Mouse (Mus musculus) embryonic facial prominence, embryonic 12.5 days (tissue): Measurements from ENCODE around the gene Fanca. TPM values are rescaled to one million over a fixed set of nuclear protein-coding genes. Genes with fewer than 3 reads are reported as not detected.
A peak's percentile ranks its signal among the peaks of the same experiment; 100 is the strongest.

ENCODE experiments used
- ATAC-seq: fragments of 200-750 bp; cut with Nextera tagmentation; 2 replicates; pipeline ENCODE4 v1.8.0; 2017; ENCODE audit not compliant: insufficient number of reproducible peaks, insufficient read depth, low FRiP score, low TSS enrichment
- H3K27ac ChIP-seq: fragments of 300-500 bp; sonication (generic); 2 replicates; pipeline ENCODE4 v1.5.1; 2016; ENCODE audit warnings: mild to moderate bottlenecking
- H3K27me3 ChIP-seq: fragments of 300-500 bp; sonication (generic); 2 replicates; pipeline ENCODE4 v1.6.1; 2016; ENCODE audit warnings: mild to moderate bottlenecking, moderate library complexity
- H3K36me3 ChIP-seq: fragments of 300-500 bp; sonication (generic); 2 replicates; pipeline ENCODE4 v1.6.1; 2016; ENCODE audit warnings: mild to moderate bottlenecking
- H3K4me1 ChIP-seq: fragments of 300-500 bp; sonication (generic); 2 replicates; pipeline ENCODE4 v1.6.1; 2016
- H3K4me2 ChIP-seq: fragments of 300-500 bp; sonication (generic); replicated peaks from 2 replicates; pipeline ENCODE4 v1.6.1; 2016; ENCODE audit warnings: mild to moderate bottlenecking, moderate library complexity
- H3K4me3 ChIP-seq: fragments of 300-500 bp; sonication (generic); 2 replicates; pipeline ENCODE4 v1.5.1; 2016; ENCODE audit warnings: mild to moderate bottlenecking
- H3K9ac ChIP-seq: fragments of 300-500 bp; sonication (generic); 2 replicates; pipeline ENCODE4 v1.6.1; 2016; ENCODE audit warnings: mild to moderate bottlenecking, moderate library complexity
- H3K9me3 ChIP-seq: fragments of 300-500 bp; sonication (generic); 2 replicates; pipeline ENCODE4 v1.6.1; 2016; ENCODE audit warnings: mild to moderate bottlenecking, moderate library complexity
- WGBS: fragments of 180-500 bp; shearing (Covaris S2); methylation state at CpG from one replicate; pipeline ENCODE4 v1.1.7; 2016; 5-methylcytosine and 5-hydroxymethylcytosine counted together
- polyA plus RNA-seq: library from polyadenylated mRNA; unstranded; fragments of >200 nt; fragmentation: Nextera tagmentation; extraction: Ambion mirVana; gene quantifications from 2 replicates; pipeline ENCODE4 v1.2.1, GENCODE M21; 2016

The Fanca gene
- polyA plus RNA-seq, 1 experiment from 2014 or later = 34.0 TPM

- peaks cover 18% of the 10 kb centered on the region for H3K4me1 ChIP-seq
- 74% methylated on average over 5 of the region's 5 CpGs for WGBS
Observed at GRCm38 (mm10) chr8:123329961-123330360, 11.6 kb upstream of the Fanca start.

GRCm38 (mm10) chr8:123329350-123329749 is 11.0 kb upstream of the Fanca start:
- WGBS = 83% methylated on average over 4 of the region's 4 CpGs

More at GRCm38 (mm10) chr8:123329961-123330360, 11.6 kb upstream of the Fanca start:
- ATAC-seq = no peak
- Histone ChIP-seq H3K27me3 (peaks cover 19% of the 10 kb centered on the region), H3K4me2 (no peak overlapping the region), H3K27ac (no peak overlapping the region), H3K9me3 (no peaks in the 10 kb centered on the region), H3K36me3 (no peaks in the 10 kb centered on the region), H3K4me3 (no peak overlapping the region), H3K9ac (no peak overlapping the region)

GRCm38 (mm10) chr8:123328552-123328951 is 10.2 kb upstream of the Fanca start:
- no peaks in the 10 kb centered on the region for H3K9me3 ChIP-seq
- no peak overlapping the region for H3K27ac ChIP-seq
- no peaks in the 10 kb centered on the region for H3K36me3 ChIP-seq
- no peak for ATAC-seq
- H3K4me1 ChIP-seq = peaks cover 10% of the 10 kb centered on the region
- no peak overlapping the region for H3K9ac ChIP-seq
- H3K4me2 ChIP-seq = no peak overlapping the region
- no peak overlapping the region for H3K4me3 ChIP-seq
- WGBS = 95% methylated on average over 2 of the region's 2 CpGs
- H3K27me3 ChIP-seq = peaks cover 8% of the 10 kb centered on the region; the same call in 1 of the 2 replicates

More at GRCm38 (mm10) chr8:123329350-123329749, 11.0 kb upstream of the Fanca start:
- no peak overlapping the region for H3K27ac ChIP-seq
- H3K9ac ChIP-seq = no peak overlapping the region
- peaks cover 17% of the 10 kb centered on the region for H3K4me1 ChIP-seq
- H3K4me3 ChIP-seq = no peak overlapping the region
- no peak overlapping the region for H3K4me2 ChIP-seq
- H3K9me3 ChIP-seq = no peaks in the 10 kb centered on the region
- H3K27me3 ChIP-seq = peaks cover 15% of the 10 kb centered on the region
- ATAC-seq = no peak
- H3K36me3 ChIP-seq = no peaks in the 10 kb centered on the region

GRCm38 (mm10) chr8:123319522-123320164 is 1.3 kb upstream of the Fanca start:
- 33% methylated on average over 7 of the region's 7 CpGs for WGBS
- no peak for ATAC-seq
- Histone ChIP-seq H3K9ac (no peak overlapping the region), H3K27ac (no peak overlapping the region), H3K4me1 (peaks cover 9% of the 10 kb centered on the region), H3K36me3 (no peaks in the 10 kb centered on the region; the same call in 1 of the 2 replicates), H3K27me3 (no peaks in the 10 kb centered on the region), H3K4me2 (no peak overlapping the region), H3K9me3 (no peaks in the 10 kb centered on the region), H3K4me3 (no peak overlapping the region)

GRCm38 (mm10) chr8:123317781-123318466 is 452 bp downstream of the Fanca start:
- 6% methylated on average over 21 of the region's 21 CpGs for WGBS
- ATAC-seq = peak; percentile 69
- Histone ChIP-seq H3K27me3 (no peaks in the 10 kb centered on the region), H3K9me3 (no peaks in the 10 kb centered on the region), H3K4me2 (peak overlapping the region; percentile 81), H3K4me3 (peak overlapping the region; percentile 48), H3K27ac (no peak overlapping the region), H3K9ac (peak overlapping the region; percentile 69), H3K36me3 (no peaks in the 10 kb centered on the region; the same call in 1 of the 2 replicates), H3K4me1 (peaks cover 9% of the 10 kb centered on the region)

- Histone ChIP-seq H3K4me2 (no peak overlapping the region), H3K4me1 (no peaks in the 10 kb centered on the region), H3K9ac (no peak overlapping the region), H3K4me3 (no peak overlapping the region), H3K27me3 (no peaks in the 10 kb centered on the region), H3K27ac (no peak overlapping the region), H3K9me3 (no peaks in the 10 kb centered on the region), H3K36me3 (peaks cover 46% of the 10 kb centered on the region)
- 75% methylated on average over 4 of the region's 4 CpGs for WGBS
- ATAC-seq = no peak
Observed at GRCm38 (mm10) chr8:123308738-123309137, 9.6 kb downstream of the Fanca start.

- WGBS = 91% methylated on average over 11 of the region's 11 CpGs
- no peak overlapping the region for H3K4me3 ChIP-seq
- no peaks in the 10 kb centered on the region for H3K9me3 ChIP-seq
- H3K9ac ChIP-seq = no peak overlapping the region
- H3K36me3 ChIP-seq = peaks cover 32% of the 10 kb centered on the region
- H3K27me3 ChIP-seq = no peaks in the 10 kb centered on the region
- no peak for ATAC-seq
- H3K4me2 ChIP-seq = no peak overlapping the region
- no peaks in the 10 kb centered on the region for H3K4me1 ChIP-seq
- H3K27ac ChIP-seq = no peak overlapping the region
Observed at GRCm38 (mm10) chr8:123298301-123298700, 20.1 kb downstream of the Fanca start.

GRCm38 (mm10) chr8:123292785-123293184 is 25.6 kb downstream of the Fanca start:
- Histone ChIP-seq H3K9ac (no peak overlapping the region), H3K27ac (no peak overlapping the region), H3K4me1 (no peaks in the 10 kb centered on the region), H3K9me3 (no peaks in the 10 kb centered on the region), H3K27me3 (no peaks in the 10 kb centered on the region), H3K4me2 (no peak overlapping the region), H3K36me3 (peaks cover 65% of the 10 kb centered on the region), H3K4me3 (no peak overlapping the region)
- 95% methylated on average over 2 of the region's 2 CpGs for WGBS
- ATAC-seq = no peak

- no peaks in the 10 kb centered on the region for H3K4me1 ChIP-seq
- H3K27ac ChIP-seq = no peak overlapping the region
- ATAC-seq = no peak
- H3K9ac ChIP-seq = no peak overlapping the region
- H3K4me3 ChIP-seq = no peak overlapping the region
- no peaks in the 10 kb centered on the region for H3K27me3 ChIP-seq
- peaks cover 66% of the 10 kb centered on the region for H3K36me3 ChIP-seq
- H3K9me3 ChIP-seq = no peaks in the 10 kb centered on the region
- H3K4me2 ChIP-seq = no peak overlapping the region
- 86% methylated on average over 3 of the region's 3 CpGs for WGBS
Observed at GRCm38 (mm10) chr8:123292281-123292680, 26.1 kb downstream of the Fanca start.

- no peaks in the 10 kb centered on the region for H3K27me3 ChIP-seq
- no peak overlapping the region for H3K27ac ChIP-seq
- no peak overlapping the region for H3K9ac ChIP-seq
- H3K4me2 ChIP-seq = no peak overlapping the region
- no peaks in the 10 kb centered on the region for H3K4me1 ChIP-seq
- no peak for ATAC-seq
- peaks cover 70% of the 10 kb centered on the region for H3K36me3 ChIP-seq
- no peaks in the 10 kb centered on the region for H3K9me3 ChIP-seq
- no peak overlapping the region for H3K4me3 ChIP-seq
- WGBS = 88% methylated on average over 8 of the region's 8 CpGs
Observed at GRCm38 (mm10) chr8:123291716-123292115, 26.7 kb downstream of the Fanca start.

- Histone ChIP-seq H3K9me3 (no peaks in the 10 kb centered on the region), H3K27me3 (no peaks in the 10 kb centered on the region)
Observed at GRCm38 (mm10) chr8:123290679-123291078, 27.7 kb downstream of the Fanca start.

GRCm38 (mm10) chr8:123290166-123290565 is 28.2 kb downstream of the Fanca start:
- no peak overlapping the region for H3K4me2 ChIP-seq
- H3K9ac ChIP-seq = no peak overlapping the region
- no peaks in the 10 kb centered on the region for H3K9me3 ChIP-seq
- peaks cover 64% of the 10 kb centered on the region for H3K36me3 ChIP-seq
- WGBS = 76% methylated on average over 4 of the region's 4 CpGs
- no peaks in the 10 kb centered on the region for H3K27me3 ChIP-seq
- no peak overlapping the region for H3K27ac ChIP-seq
- ATAC-seq = no peak
- H3K4me1 ChIP-seq = no peaks in the 10 kb centered on the region
- no peak overlapping the region for H3K4me3 ChIP-seq

More at GRCm38 (mm10) chr8:123290679-123291078, 27.7 kb downstream of the Fanca start:
- H3K36me3 ChIP-seq = peaks cover 69% of the 10 kb centered on the region
- no peak overlapping the region for H3K27ac ChIP-seq
- H3K4me1 ChIP-seq = no peaks in the 10 kb centered on the region
- no peak overlapping the region for H3K9ac ChIP-seq
- no peak overlapping the region for H3K4me3 ChIP-seq
- ATAC-seq = no peak
- WGBS = 94% methylated on average over 8 of the region's 8 CpGs
- no peak overlapping the region for H3K4me2 ChIP-seq
